Mouse (Mus musculus): ENCODE measurements around the gene Rnf212. TPM values are rescaled to one million over a fixed set of nuclear protein-coding genes. Genes with fewer than 3 reads are reported as not detected.
"Not testable (repeated sequence)": the region's sequence is repeated elsewhere in the genome, so short reads cannot be mapped to it uniquely, and the experiment has no call there.

Rnf212 gene
- not detected for total RNA-seq (2021)

GRCm38 (mm10) chr5:108774630-108775306 lies at the start of gene Rnf212:
Rnf212 (minus strand) TSS chr5:108774982.
- intact Hi-C loops (cut with DNase I): no loop called here
- no peak for DNase-seq

- DNase-seq: no peak
- intact Hi-C loops (cut with DNase I): loop anchor here (5.0 kb wide), 1 partner anchor 129 kb away; no protein-coding TSS in a partner anchor
These were observed 48.5 kb upstream of the Rnf212 start for GRCm38 (mm10) chr5:108823276-108823675.

GRCm38 (mm10) chr5:108808750-108809149 lies 34.0 kb upstream of the Rnf212 start, which contains the start of gene Vmn2r8:
Vmn2r8 (minus strand) TSS chr5:108808850.
- DNase-seq; intact Hi-C loops (cut with DNase I): not testable (repeated sequence)

GRCm38 (mm10) chr5:108803646-108804045 lies 28.9 kb upstream of the Rnf212 start:
- intact Hi-C loops (cut with DNase I): no loop called here
- no peak for DNase-seq

GRCm38 (mm10) chr5:108795263-108795662 lies 20.5 kb upstream of the Rnf212 start, which contains the start of gene Tmed11:
Tmed11 (minus strand) TSS chr5:108795363.
- intact Hi-C loops (cut with DNase I); DNase-seq: not testable (repeated sequence)

GRCm38 (mm10) chr5:108790385-108790784 lies 15.6 kb upstream of the Rnf212 start:
- DNase-seq: not testable (repeated sequence)

GRCm38 (mm10) chr5:108760002-108760401 lies 14.8 kb downstream of the Rnf212 start:
- no peak for DNase-seq
- intact Hi-C loops (cut with DNase I): no loop called here

More at GRCm38 (mm10) chr5:108790385-108790784, 15.6 kb upstream of the Rnf212 start:
- intact Hi-C loops (cut with DNase I): not testable (repeated sequence)

- intact Hi-C loops (cut with DNase I): no loop called here
- peak in 1 of 2 experiments; percentile 3 for DNase-seq
These were observed 16.4 kb downstream of the Rnf212 start for GRCm38 (mm10) chr5:108758396-108758795.

- intact Hi-C loops (cut with DNase I): not testable (repeated sequence)
These were observed 23.5 kb downstream of the Rnf212 start for GRCm38 (mm10) chr5:108751258-108751657.

GRCm38 (mm10) chr5:108750328-108751210 lies 24.2 kb downstream of the Rnf212 start:
- no peak for DNase-seq
- intact Hi-C loops (cut with DNase I): no loop called here

More at GRCm38 (mm10) chr5:108751258-108751657, 23.5 kb downstream of the Rnf212 start:
- DNase-seq: not testable (repeated sequence)

GRCm38 (mm10) chr5:108744629-108745028 lies 30.2 kb downstream of the Rnf212 start:
- intact Hi-C loops (cut with DNase I): no loop called here
- DNase-seq: no peak

GRCm38 (mm10) chr5:108743856-108744255 lies 30.9 kb downstream of the Rnf212 start:
- no peak for DNase-seq
- intact Hi-C loops (cut with DNase I): no loop called here

- DNase-seq: no peak
- intact Hi-C loops (cut with DNase I): no loop called here
These were observed 32.2 kb downstream of the Rnf212 start for GRCm38 (mm10) chr5:108742596-108742995.

GRCm38 (mm10) chr5:108741844-108742243 lies 32.9 kb downstream of the Rnf212 start:
- DNase-seq: no peak
- intact Hi-C loops (cut with DNase I): no loop called here

- intact Hi-C loops (cut with DNase I): loop anchor here (1.0 to 5.0 kb wide), 3 partner anchors 35 to 300 kb away; partner anchors contain the start of gene Fgfrl1
- DNase-seq: no peak
These were observed 47.4 kb downstream of the Rnf212 start for GRCm38 (mm10) chr5:108727425-108727824.

GRCm38 (mm10) chr5:108726557-108727248 lies 48.1 kb downstream of the Rnf212 start:
- peak; percentile 61 to 72 for DNase-seq
- intact Hi-C loops (cut with DNase I): loop anchor here (1.0 to 5.0 kb wide), 3 partner anchors 34 to 299 kb away; partner anchors contain the start of gene Fgfrl1

- no peak for DNase-seq
- intact Hi-C loops (cut with DNase I): no loop called here
These were observed 50.8 kb downstream of the Rnf212 start for GRCm38 (mm10) chr5:108724006-108724405.

- DNase-seq: no peak
- intact Hi-C loops (cut with DNase I): no loop called here
These were observed 55.0 kb downstream of the Rnf212 start for GRCm38 (mm10) chr5:108719761-108720160.

GRCm38 (mm10) chr5:108718051-108718450 lies 56.7 kb downstream of the Rnf212 start:
- intact Hi-C loops (cut with DNase I): no loop called here

GRCm38 (mm10) chr5:108715974-108716373 lies 58.8 kb downstream of the Rnf212 start:
- no peak for DNase-seq
- intact Hi-C loops (cut with DNase I): no loop called here

More at GRCm38 (mm10) chr5:108718051-108718450, 56.7 kb downstream of the Rnf212 start:
- DNase-seq: no peak
